Mouse (Mus musculus) MEL-GATA-1-ER (cell line): ENCODE data around the gene Pou2f3.

Experiments used
- DNase-seq: peaks from one replicate; pipeline ENCODE4 v3.0.0-alpha.2; 2012; ENCODE audit warnings: low read depth; ENCODE audit errors: extremely low read depth

Pou2f3 gene

GRCm38 (mm10) chr9:43210190-43210682, at the start of gene Pou2f3:
TSS of gene Pou2f3 (minus strand) at chr9:43210369.
- no peak for DNase-seq

DNA sequence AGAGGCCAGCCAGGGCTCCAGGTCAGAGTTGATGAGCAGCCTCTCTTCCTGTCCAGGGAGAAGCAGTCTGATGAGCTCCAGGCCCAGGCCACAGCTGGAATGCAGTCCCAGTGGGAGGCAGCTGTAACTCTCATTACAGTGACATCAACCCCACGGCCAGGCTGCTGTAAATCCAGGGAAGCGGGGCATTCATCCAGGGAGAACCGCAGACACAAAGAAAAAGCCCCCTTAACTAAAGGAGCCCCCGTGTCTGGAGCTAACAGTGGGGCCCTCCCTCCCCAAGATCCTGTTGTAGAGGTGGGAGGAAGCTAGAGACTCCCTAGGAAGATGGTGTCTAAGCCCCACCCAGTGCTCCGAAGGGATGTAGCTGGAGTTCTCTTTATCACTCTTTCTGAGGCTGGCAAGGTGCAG, 43.1 kb upstream of the Pou2f3 start:
- DNase-seq = no peak

DNA sequence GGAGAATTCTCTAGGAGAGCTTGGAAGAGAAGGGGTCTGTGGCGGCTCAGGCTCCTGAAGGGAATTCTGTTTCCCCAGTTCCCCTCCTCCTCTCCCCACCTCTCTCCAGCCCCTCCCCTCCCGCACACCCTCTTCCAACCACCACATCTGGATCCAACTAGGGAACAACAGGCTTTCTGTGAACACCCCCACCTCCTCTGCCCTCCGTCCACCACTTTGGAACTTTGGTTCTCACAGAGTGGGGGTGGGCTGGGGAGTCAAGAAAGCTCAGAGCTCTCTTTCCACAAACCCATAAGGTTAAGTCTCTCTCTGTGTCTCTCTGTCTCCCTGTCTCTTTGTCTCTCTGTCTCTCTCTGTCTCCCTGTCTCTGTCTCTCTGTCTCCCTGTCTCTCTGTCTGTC, 42.6 kb upstream of the Pou2f3 start:
- no peak for DNase-seq

- no peak for DNase-seq
These were observed 41.6 kb upstream of the Pou2f3 start for GRCm38 (mm10) chr9:43251786-43252185.

GRCm38 (mm10) chr9:43246738-43247180, 36.6 kb upstream of the Pou2f3 start:
- DNase-seq = no peak

DNA sequence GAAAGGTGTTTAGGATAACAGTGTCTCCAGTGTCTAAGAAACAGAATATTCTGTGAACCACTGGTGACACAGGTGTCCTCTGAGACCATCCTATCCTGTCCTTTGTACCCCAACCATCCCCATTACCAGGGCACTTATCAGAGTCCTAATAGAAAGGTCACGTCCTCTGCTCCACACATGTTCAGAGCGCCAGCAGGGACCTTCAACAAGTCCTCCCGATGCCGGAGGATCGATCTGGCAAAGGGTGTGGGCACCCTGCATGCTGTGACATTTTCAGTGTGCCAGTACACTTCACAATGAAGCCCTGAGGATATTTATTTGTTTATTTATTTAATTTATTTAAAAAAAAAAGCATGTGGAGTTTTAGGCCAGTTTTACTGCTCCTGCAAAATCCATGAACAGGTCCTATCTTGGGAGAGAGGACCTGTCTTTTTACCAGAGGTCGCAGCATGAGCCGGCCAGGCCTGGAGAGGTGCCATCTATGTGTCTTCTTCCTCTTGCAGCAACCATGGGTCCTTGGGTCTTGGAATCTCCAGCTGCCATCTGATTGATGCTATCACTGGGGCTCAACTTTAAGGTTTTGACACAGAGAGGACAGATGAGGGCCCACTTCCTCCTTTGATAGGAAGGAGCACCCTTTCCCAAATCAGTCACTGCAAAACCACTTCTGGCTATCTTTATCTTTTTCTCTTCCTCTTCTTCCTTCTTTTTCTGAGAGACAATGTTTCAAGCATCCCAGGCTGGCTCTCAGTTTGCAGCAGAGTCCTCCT, 35.8 kb upstream of the Pou2f3 start:
- no peak for DNase-seq

DNA sequence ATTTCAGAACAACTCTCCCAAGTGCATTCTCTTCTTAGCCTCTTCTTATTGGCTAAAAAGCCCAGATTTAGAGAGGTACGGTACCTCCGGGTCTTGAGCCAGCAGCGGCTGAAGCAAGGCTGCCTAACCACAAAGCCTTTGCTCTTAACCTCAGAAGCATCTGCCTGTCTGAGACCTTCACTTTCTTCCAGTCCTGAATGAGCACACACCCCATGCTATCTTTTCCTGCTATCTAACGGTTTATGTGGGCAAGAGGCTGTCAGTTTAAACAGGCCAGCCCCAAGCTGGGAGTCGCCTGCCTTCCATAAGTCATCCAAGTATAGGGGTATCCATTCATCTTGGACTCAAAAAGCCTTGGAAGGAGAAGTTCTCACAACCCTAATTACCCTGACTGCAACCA, 32.3 kb upstream of the Pou2f3 start:
- no peak for DNase-seq

- no peak for DNase-seq
These were observed 31.8 kb upstream of the Pou2f3 start for GRCm38 (mm10) chr9:43241970-43242369.

DNA sequence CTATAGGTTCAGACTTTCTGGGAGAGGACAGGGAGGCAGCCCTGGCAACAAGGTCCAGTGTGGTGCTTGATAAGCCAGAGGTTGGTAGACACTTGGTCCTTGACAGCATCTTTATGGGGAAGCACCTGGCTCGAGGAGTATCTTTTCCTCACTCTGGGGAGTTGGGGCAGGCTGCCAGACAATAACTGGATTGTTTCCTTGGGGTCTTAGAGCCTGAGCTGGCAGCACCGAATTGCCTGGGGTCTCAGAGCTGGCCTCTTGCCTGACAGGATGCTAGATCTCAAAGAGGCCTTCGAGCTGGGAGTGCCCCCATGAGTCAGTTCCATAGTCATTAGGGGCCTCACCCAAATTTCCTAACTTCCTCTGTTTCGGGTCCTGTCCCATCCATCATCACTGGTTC, 31.1 kb upstream of the Pou2f3 start:
- no peak for DNase-seq

DNA sequence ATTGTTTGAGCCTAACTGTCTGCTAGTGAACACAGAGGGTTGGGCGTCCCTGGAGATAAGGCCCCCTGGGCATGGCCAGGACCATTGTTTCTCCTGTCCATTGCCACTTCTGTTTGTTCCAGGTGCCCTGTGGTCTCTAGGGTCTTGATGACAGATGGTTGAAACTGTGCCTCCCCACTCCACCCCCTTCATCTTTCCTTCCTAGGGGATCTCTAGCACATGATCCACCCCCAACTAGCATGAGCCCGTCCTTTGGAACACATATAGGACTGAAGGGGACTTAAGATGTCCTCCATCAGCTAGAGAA, 30.4 kb upstream of the Pou2f3 start:
- no peak for DNase-seq

DNA sequence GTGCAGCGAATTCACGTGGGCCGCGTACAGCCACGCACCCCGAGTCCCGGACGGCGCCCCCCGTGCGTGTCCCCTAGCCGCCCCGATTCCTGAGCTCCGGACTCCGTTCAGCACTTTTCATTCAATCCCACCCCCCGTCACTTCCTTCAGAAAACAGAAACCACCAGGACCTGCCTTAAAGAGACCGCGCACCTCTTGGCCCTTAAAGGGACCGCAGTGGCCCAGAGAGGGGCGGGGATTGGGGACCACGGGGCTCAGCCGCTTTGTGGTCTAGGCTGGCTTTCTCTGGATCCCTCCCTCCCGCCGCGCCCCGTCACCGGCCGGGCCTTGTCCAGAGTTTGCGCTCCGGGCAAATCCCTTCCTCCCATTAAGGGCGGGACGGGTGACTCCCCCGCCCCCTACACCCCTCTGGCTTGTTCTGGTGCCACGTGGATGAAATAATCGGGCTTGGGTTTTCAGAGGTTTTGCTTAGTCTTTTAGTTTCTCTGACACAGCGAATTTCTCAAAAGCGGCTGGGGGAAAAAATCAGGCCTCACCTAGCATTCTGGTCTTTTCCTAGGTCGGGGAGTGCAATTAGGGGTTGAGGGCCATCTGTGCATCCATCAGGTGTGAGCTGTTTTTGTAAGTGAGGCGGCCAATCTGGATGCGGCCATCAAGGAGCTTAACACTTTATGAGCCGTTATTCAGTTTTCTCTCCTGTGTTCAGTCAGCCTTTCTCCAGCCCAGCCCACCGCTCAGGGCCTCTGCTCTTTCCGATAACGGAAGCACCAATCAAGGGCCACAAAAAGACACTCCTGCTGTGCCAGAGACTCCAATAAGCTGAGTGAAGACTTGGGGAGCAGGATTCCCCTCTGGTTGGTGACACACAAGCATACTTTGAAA, 29.8 kb upstream of the Pou2f3 start, which contains the start of gene Oaf:
Gene Oaf, minus strand, starts transcription at position 200 of the 882 bp plus-strand sequence.
- peak; percentile 95 for DNase-seq

- no peak for DNase-seq
These were observed 28.7 kb upstream of the Pou2f3 start for GRCm38 (mm10) chr9:43238631-43239545.

- DNase-seq = no peak
These were observed 28.0 kb upstream of the Pou2f3 start for GRCm38 (mm10) chr9:43238167-43238566.

DNA sequence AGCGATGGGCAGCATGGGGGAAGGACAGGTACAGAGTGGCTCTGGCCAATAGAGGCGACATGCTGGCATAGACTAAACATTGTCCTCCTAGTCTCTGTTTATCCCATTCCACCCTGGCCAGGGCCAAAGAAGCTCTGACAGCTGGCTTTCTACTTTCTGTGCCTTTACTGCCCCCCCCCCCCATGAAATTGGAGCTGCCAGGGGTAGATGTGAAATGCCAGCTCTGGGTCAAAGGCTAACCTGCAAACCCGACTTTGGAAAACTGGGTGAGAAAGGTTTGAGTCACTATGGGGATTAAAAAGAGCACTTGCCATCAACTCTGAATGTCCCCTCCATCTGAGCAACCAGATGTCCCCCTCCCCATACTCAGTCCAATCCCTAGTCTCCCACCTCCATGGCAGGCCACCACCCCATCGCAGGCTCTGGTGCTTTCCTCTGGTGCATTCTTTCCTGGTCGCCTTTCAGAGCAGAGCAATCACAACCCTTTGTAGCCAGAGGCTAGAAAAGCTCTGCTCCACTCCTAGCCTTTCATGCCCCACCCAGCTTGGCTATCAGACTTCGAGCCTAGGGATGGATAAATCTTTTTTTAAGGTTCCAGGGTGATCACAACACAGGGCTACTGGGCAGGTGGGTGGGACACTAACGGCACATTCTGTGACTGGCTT, 27.1 kb upstream of the Pou2f3 start:
- no peak for DNase-seq

- no peak for DNase-seq
These were observed 26.4 kb upstream of the Pou2f3 start for GRCm38 (mm10) chr9:43236576-43236975.

DNA sequence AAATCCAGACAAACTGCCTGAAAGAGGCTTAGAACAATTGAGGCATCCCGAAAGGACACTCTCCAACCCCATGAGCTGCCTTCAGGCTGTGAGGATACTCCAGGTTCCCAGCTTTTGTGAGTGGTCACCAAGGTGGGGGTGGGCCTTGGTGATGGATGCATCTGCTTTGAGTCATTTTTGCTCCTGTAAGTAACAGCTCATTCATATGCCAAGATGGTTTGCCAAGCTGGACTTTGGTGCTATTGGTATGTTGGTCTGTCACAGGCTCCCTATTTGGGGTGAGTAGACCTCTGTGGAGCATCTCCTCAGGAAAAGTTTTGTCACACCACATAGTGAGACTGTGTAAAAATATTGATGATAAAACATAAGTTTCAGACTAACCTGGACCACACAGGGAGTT, 25.9 kb upstream of the Pou2f3 start:
- no peak for DNase-seq

- no peak for DNase-seq
These were observed 25.2 kb upstream of the Pou2f3 start for GRCm38 (mm10) chr9:43235336-43235735.

GRCm38 (mm10) chr9:43234496-43234895, 24.3 kb upstream of the Pou2f3 start:
- peak; percentile 97 for DNase-seq

GRCm38 (mm10) chr9:43233515-43233914, 23.3 kb upstream of the Pou2f3 start:
- peak; percentile 74 for DNase-seq

DNA sequence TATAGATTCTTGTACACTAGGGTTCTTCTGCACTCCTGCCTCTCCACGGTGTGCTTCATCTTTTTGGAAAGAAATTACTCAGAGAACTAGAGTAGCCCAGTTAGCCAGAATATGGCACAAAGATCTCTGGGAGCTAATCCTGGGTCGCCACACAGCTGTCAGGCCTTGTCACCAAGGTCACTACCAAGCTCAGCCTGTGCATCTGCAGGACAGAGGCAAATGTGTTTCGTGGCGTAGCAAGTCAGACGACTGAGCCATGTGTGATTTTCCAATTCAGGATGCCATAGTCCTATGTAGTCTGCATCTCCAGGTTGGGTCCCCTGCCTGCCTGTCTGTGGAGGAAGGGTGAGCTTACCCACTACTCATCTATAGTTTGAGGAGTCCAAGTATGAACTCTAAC, 22.9 kb upstream of the Pou2f3 start:
- no peak for DNase-seq

DNA sequence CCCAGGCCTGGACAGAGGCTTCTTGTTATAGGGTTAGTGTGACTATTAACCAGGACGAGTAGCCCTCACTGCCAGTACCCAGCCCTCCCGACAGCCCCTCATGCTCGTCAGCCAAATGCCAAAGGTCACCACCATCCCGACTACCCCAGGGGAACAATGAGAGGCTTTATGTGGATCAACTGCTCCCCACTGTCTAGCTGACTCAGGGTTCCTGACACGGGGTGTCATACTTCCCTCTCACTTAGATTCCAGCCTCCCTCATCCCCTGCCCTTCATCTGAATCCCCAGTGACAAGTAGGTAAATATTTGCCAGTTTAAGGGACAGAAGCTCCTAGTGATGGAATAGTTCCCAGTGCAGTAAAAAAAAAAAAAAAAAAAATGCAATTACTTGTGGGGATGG, 22.1 kb upstream of the Pou2f3 start:
- DNase-seq = no peak
